Mouse (Mus musculus): ENCODE results near the gene Dspp.

Dspp gene

GRCm38 (mm10) chr5:104201153-104201950, 30.8 kb downstream of the Dspp start:
- DNase-seq (ENCODE audit: low read depth, low spot score): no peak

GRCm38 (mm10) chr5:104202351-104202750, 31.8 kb downstream of the Dspp start, which contains the start of gene Dmp1:
Dmp1 (plus strand) TSS chr5:104202613.
- no peak for DNase-seq (ENCODE audit: low read depth, low spot score)

- DNase-seq (ENCODE audit: low read depth, low spot score): no peak
Measured at GRCm38 (mm10) chr5:104212531-104212930, 42.0 kb downstream of the Dspp start.

- peak; percentile 67 for DNase-seq (ENCODE audit: low read depth, low spot score)
Measured at GRCm38 (mm10) chr5:104218926-104219325, 48.4 kb downstream of the Dspp start.

- no peak for DNase-seq (ENCODE audit: low read depth, low spot score)
Measured at GRCm38 (mm10) chr5:104224299-104224698, 53.8 kb downstream of the Dspp start.

- no peak for DNase-seq (ENCODE audit: low read depth, low spot score)
Measured at GRCm38 (mm10) chr5:104224750-104225149, 54.2 kb downstream of the Dspp start.

- no peak for DNase-seq (ENCODE audit: low read depth, low spot score)
Measured at GRCm38 (mm10) chr5:104228497-104228896, 58.0 kb downstream of the Dspp start.
